Mouse (Mus musculus): Measurements from ENCODE around the gene Vps13d. TPM values are rescaled to one million over a fixed set of nuclear protein-coding genes. Genes with fewer than 3 reads are reported as not detected.

The Vps13d gene
- 45.7 and 59.7 TPM in 2 replicates for total RNA-seq (2023)

DNA sequence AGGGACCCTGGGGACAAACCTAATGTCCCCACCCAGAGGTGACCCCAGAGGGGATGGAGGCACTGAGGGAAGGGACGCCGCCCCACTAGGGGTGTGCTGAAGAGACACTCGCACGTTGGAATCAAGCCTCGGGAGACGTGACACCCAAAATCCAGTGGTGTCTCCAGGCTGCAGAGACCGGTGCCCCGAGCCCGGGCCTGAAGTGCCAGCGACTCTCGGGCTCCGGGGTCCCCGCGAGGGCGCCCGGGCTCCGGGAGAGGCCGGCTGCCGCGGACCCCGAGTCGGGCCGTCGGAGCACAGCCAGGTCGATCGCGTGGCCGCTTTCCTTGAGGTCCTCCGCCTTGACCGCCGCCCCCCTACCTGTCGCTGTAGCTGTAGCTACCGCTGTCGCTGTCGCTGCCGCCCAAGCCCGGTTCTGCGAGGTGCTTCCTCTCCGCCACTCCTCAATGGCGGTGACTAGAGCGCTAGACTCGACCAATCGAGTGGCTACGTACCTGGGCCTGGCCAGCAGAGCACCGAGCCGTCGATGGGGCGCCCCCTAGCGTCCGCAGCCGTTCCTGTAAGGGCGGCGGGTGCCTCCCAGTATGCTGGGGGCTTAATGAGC lies at the start of gene Vps13d:
Gene Vps13d (minus strand): TSS at position 447 of the 604 bp plus-strand sequence.

Other genes starting within 250 kb of the Vps13d start
- gene Tnfrsf1b, start 51.9 kb upstream of the Vps13d start, total RNA-seq (2023): 67.0 and 67.2 TPM in 2 replicates
- 0.68 and 0.79 TPM in 2 replicates for gene Tnfrsf8, start 120.2 kb upstream of the Vps13d start, total RNA-seq (2023)

Data from neutrophil, adult 65 days (primary cell).